Mouse (Mus musculus) midbrain, embryonic 16.5 days (tissue): ENCODE measurements around the gene 2900092C05Rik. TPM values are rescaled to one million over a fixed set of nuclear protein-coding genes. Genes with fewer than 3 reads are reported as not detected.

Experiments
- ATAC-seq: fragments of 200-750 bp; cut with Nextera tagmentation; 2 replicates; pipeline ENCODE4 v1.8.0; 2017; ENCODE audit warnings: moderate TSS enrichment
- H3K27ac ChIP-seq: fragments of 300-500 bp; sonication (generic); 2 replicates; pipeline ENCODE4 v1.5.1; 2014; ENCODE audit warnings: mild to moderate bottlenecking, low read length, mixed read lengths
- H3K27me3 ChIP-seq: fragments of 300-500 bp; sonication (generic); 2 replicates; pipeline ENCODE4 v1.6.1; 2014; ENCODE audit warnings: low read depth, low read length, mixed read lengths; ENCODE audit not compliant: control insufficient read depth, insufficient read depth
- H3K36me3 ChIP-seq: fragments of 300-500 bp; sonication (generic); 2 replicates; pipeline ENCODE4 v1.6.1; 2014; ENCODE audit warnings: mild to moderate bottlenecking, low read length, moderate library complexity, mixed read lengths; ENCODE audit not compliant: control insufficient read depth, insufficient read depth
- H3K4me1 ChIP-seq: fragments of 300-500 bp; sonication (generic); 2 replicates; pipeline ENCODE4 v1.6.1; 2014; ENCODE audit warnings: mild to moderate bottlenecking, low read length, mixed read lengths; ENCODE audit not compliant: control insufficient read depth, insufficient read depth
- H3K4me2 ChIP-seq: fragments of 300-500 bp; sonication (generic); 2 replicates; pipeline ENCODE4 v1.6.1; 2014; ENCODE audit warnings: mild to moderate bottlenecking, low read length, mixed read lengths
- H3K4me3 ChIP-seq: fragments of 300-500 bp; sonication (generic); 2 replicates; pipeline ENCODE4 v1.5.1; 2014; ENCODE audit warnings: low read depth, mild to moderate bottlenecking, low read length, moderate library complexity, mixed read lengths
- H3K9ac ChIP-seq: fragments of 300-500 bp; sonication (generic); 2 replicates; pipeline ENCODE4 v1.6.1; 2014; ENCODE audit warnings: low read depth, low read length, mixed read lengths
- H3K9me3 ChIP-seq: fragments of 300-500 bp; sonication (generic); replicated peaks from 2 replicates; pipeline ENCODE4 v1.6.1; 2014; ENCODE audit warnings: mild to moderate bottlenecking, low read length, mixed read lengths; ENCODE audit not compliant: control insufficient read depth, poor library complexity, severe bottlenecking
- WGBS: fragments of 180-500 bp; shearing (Covaris S2); extraction: QIAGEN DNeasy Blood & Tissue Kit; methylation state at CpG from one replicate; pipeline ENCODE4 v1.1.7; 2014; 5-methylcytosine and 5-hydroxymethylcytosine counted together
- polyA plus RNA-seq: library from polyadenylated mRNA; unstranded; fragments of >200 nt; fragmentation: Nextera tagmentation; extraction: Ambion mirVana; gene quantifications from 2 replicates; pipeline ENCODE4 v1.2.1, GENCODE M21; 2015

Gene 2900092C05Rik
- not detected in 2 replicates for polyA plus RNA-seq

- H3K27me3 ChIP-seq, result no peaks in the 10 kb centered on the region
- peaks cover 5% of the 10 kb centered on the region; the same call in 1 of the 2 replicates for H3K9me3 ChIP-seq
- no peak within 1 kb of the TSS for H3K9ac ChIP-seq
- ATAC-seq, result no peak
- no peaks in the 10 kb centered on the region for H3K4me1 ChIP-seq
- H3K4me3 ChIP-seq, result no peak within 1 kb of the TSS
- H3K4me2 ChIP-seq, result no peak within 1 kb of the TSS
- H3K36me3 ChIP-seq, result no peaks in the 10 kb centered on the region
- WGBS, result 71% methylated on average over 2 of the region's 2 CpGs
- no peak within 1 kb of the TSS for H3K27ac ChIP-seq
These were observed at the start of gene 2900092C05Rik for GRCm38 (mm10) chr7:12512217-12512616. Gene 2900092C05Rik (plus strand): TSS chr7:12512517.

GRCm38 (mm10) chr7:12478158-12479008, 33.9 kb upstream of the 2900092C05Rik start, which contains the start of gene Zfp606:
Gene Zfp606 (plus strand): TSS chr7:12478293.
- Histone ChIP-seq H3K4me1 (peaks cover 9% of the 10 kb centered on the region), H3K4me2 (peak within 1 kb of the TSS; percentile 73), H3K36me3 (peaks cover 31% of the 10 kb centered on the region), H3K27ac (peak within 1 kb of the TSS; percentile 93), H3K9me3 (peaks cover 11% of the 10 kb centered on the region), H3K9ac (peak within 1 kb of the TSS; percentile 97), H3K4me3 (peak within 1 kb of the TSS; percentile 89), H3K27me3 (no peaks in the 10 kb centered on the region)
- under 1% methylated on average over 48 of the region's 53 CpGs for whole genome bisulfite sequencing
- peak; percentile 98 for ATAC-seq

- Histone ChIP-seq H3K27me3 (no peaks in the 10 kb centered on the region), H3K9ac (peak overlapping the region; percentile 97), H3K4me1 (peaks cover 9% of the 10 kb centered on the region), H3K4me2 (peak overlapping the region; percentile 73), H3K9me3 (peaks cover 14% of the 10 kb centered on the region), H3K4me3 (peak overlapping the region; percentile 89), H3K27ac (no peak overlapping the region), H3K36me3 (peaks cover 37% of the 10 kb centered on the region)
- no peak; the same call in 1 of the 2 replicates for ATAC-seq
- whole genome bisulfite sequencing, result 1% methylated on average over 8 of the region's 8 CpGs
These were observed 33.3 kb upstream of the 2900092C05Rik start for GRCm38 (mm10) chr7:12479009-12479346.

- WGBS, result 76% methylated on average over 4 of the region's 4 CpGs
- H3K27me3 ChIP-seq, result no peaks in the 10 kb centered on the region
- peak overlapping the region; percentile 73 for H3K4me2 ChIP-seq
- H3K4me3 ChIP-seq, result peak overlapping the region; percentile 89
- peaks cover 43% of the 10 kb centered on the region for H3K36me3 ChIP-seq
- peaks cover 14% of the 10 kb centered on the region for H3K9me3 ChIP-seq
- peak overlapping the region; percentile 97 for H3K9ac ChIP-seq
- H3K27ac ChIP-seq, result no peak overlapping the region
- peaks cover 9% of the 10 kb centered on the region for H3K4me1 ChIP-seq
- no peak for ATAC-seq
These were observed 32.8 kb upstream of the 2900092C05Rik start for GRCm38 (mm10) chr7:12479525-12479924.

GRCm38 (mm10) chr7:12483771-12484170, 28.5 kb upstream of the 2900092C05Rik start:
- WGBS, result 99% methylated on average over 6 of the region's 6 CpGs
- H3K9me3 ChIP-seq, result peaks cover 31% of the 10 kb centered on the region
- ATAC-seq, result no peak
- no peak overlapping the region for H3K4me2 ChIP-seq
- no peak overlapping the region for H3K4me3 ChIP-seq
- no peak overlapping the region for H3K27ac ChIP-seq
- H3K36me3 ChIP-seq, result peaks cover 85% of the 10 kb centered on the region
- peaks cover 7% of the 10 kb centered on the region for H3K4me1 ChIP-seq
- H3K9ac ChIP-seq, result no peak overlapping the region
- H3K27me3 ChIP-seq, result no peaks in the 10 kb centered on the region

- peaks cover 98% of the 10 kb centered on the region for H3K36me3 ChIP-seq
- H3K4me2 ChIP-seq, result no peak overlapping the region
- H3K27me3 ChIP-seq, result no peaks in the 10 kb centered on the region
- H3K9ac ChIP-seq, result no peak overlapping the region
- no peak for ATAC-seq
- no peak overlapping the region for H3K4me3 ChIP-seq
- 95% methylated on average over 1 of the region's 1 CpGs for WGBS
- H3K27ac ChIP-seq, result no peak overlapping the region
- H3K4me1 ChIP-seq, result no peaks in the 10 kb centered on the region
- peaks cover 46% of the 10 kb centered on the region for H3K9me3 ChIP-seq
These were observed 26.4 kb upstream of the 2900092C05Rik start for GRCm38 (mm10) chr7:12485956-12486355.

GRCm38 (mm10) chr7:12486691-12487090, 25.6 kb upstream of the 2900092C05Rik start:
- Histone ChIP-seq H3K9me3 (peaks cover 41% of the 10 kb centered on the region), H3K27ac (no peak overlapping the region), H3K36me3 (peaks cover 98% of the 10 kb centered on the region), H3K4me1 (no peaks in the 10 kb centered on the region), H3K27me3 (no peaks in the 10 kb centered on the region), H3K4me2 (no peak overlapping the region), H3K9ac (no peak overlapping the region), H3K4me3 (no peak overlapping the region)
- ATAC-seq, result no peak

- Histone ChIP-seq H3K4me2 (no peak overlapping the region), H3K36me3 (no peaks in the 10 kb centered on the region), H3K9ac (no peak overlapping the region), H3K4me1 (no peaks in the 10 kb centered on the region), H3K9me3 (peaks cover 3% of the 10 kb centered on the region), H3K4me3 (no peak overlapping the region), H3K27ac (no peak overlapping the region), H3K27me3 (no peaks in the 10 kb centered on the region)
- WGBS, result 70% methylated on average over 1 of the region's 1 CpGs
- no peak for ATAC-seq
These were observed 1.4 kb upstream of the 2900092C05Rik start for GRCm38 (mm10) chr7:12510913-12511312.
